Mouse (Mus musculus): ENCODE measurements around the gene Mapt. TPM values are rescaled to one million over a fixed set of nuclear protein-coding genes. Genes with fewer than 3 reads are reported as not detected.

Gene Mapt
- polyA plus RNA-seq, 1 experiment from 2014 or later = 711 TPM

DNA sequence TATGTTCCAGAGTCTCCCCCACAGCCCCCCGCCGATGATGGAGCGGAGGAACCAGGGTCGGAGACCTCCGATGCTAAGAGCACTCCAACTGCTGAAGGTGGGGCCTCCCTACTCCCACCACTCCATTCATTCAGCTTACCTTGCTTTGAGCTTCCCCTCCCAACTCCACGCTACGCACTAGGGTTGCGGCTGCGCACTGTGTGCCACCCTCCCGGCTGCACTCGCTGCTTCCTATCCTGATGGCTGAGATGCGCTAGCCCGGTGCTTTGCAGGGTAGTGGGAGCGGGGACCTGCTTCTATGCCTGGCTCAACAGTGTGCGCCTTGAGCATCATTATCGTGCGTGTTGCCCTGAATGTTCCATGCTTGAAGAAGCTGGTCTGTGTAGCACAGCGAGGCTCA lies 55.9 kb downstream of the Mapt start:
- WGBS = 95% methylated on average over 18 of the region's 18 CpGs
- no peak overlapping the region for H3K9ac ChIP-seq
- H3K27ac ChIP-seq = no peak overlapping the region
- no peak for ATAC-seq (ENCODE audit: low FRiP score)
- H3K4me3 ChIP-seq = no peak overlapping the region
- H3K9me3 ChIP-seq = no peaks in the 10 kb centered on the region
- no peak overlapping the region for H3K4me2 ChIP-seq
- H3K4me1 ChIP-seq (replicated peaks) = peaks cover 14% of the 10 kb centered on the region
- peaks cover 78% of the 10 kb centered on the region for H3K36me3 ChIP-seq
- no peaks in the 10 kb centered on the region for H3K27me3 ChIP-seq

DNA sequence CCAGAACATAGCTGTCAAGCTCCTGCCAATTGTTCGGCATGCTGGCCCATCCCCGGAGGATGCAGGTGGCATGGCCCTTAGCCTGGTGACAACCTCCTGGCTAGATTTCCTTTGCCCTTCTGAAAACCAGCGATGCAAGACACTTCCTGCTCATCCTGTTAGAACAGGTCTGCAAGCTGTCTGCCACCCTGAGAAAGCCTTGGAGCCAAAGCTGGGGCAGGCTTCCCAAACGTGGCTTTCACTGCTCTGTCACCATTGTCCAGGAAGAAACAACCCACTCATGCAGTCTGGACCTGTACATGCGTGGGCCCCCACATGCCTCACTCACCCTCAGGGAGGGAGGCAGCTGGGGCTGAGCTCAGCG lies 57.6 kb downstream of the Mapt start:
- no peak overlapping the region for H3K4me2 ChIP-seq
- H3K27ac ChIP-seq = peak overlapping the region; percentile 72
- H3K4me1 ChIP-seq (replicated peaks) = peaks cover 14% of the 10 kb centered on the region
- no peaks in the 10 kb centered on the region for H3K9me3 ChIP-seq
- no peak overlapping the region for H3K9ac ChIP-seq
- 50% methylated on average over 6 of the region's 6 CpGs for WGBS
- no peaks in the 10 kb centered on the region for H3K27me3 ChIP-seq
- H3K4me3 ChIP-seq = no peak overlapping the region
- H3K36me3 ChIP-seq = peaks cover 81% of the 10 kb centered on the region
- no peak for ATAC-seq (ENCODE audit: low FRiP score)

DNA sequence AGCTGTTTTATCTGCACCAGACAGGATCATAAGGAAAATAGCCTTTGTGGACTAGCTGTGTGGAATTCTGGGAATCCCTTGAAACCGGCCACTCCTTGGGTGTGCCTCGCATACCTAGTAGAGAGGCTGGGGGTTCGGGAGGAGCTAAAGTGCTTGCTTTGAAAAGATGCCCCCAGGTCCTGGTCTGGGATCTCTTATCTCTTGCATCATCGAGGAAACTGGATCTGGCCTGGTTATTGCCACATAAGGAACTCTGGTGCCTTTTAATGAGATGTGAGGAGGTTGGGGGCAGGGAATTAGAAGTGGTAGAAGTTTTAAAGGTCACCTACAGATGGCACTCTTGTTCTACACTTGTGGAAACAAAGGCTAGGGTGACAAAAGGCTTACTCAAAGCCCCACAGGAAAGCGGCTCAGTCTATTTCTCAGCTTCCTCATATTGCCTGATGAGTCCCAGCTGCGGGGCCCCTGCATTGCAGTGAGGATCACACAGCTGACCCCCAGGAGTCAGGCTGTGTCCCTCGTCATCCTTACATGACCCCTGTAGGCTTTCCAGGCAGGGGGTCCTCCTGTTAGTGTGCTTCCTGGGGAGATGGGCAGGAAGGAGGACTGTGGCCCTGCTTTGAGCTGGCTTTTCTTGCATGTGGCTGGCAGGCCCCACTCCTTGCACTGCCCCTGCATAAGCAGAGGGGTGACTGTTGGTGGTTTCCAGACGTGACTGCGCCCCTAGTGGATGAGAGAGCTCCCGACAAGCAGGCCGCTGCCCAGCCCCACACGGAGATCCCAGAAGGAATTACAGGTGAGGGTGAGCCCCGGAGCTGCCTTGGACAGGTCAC lies 58.2 kb downstream of the Mapt start:
- Histone ChIP-seq H3K36me3 (peaks cover 77% of the 10 kb centered on the region), H3K27ac (peak overlapping the region; percentile 72), H3K9me3 (no peaks in the 10 kb centered on the region), H3K4me1 (replicated peaks) (peaks cover 14% of the 10 kb centered on the region), H3K27me3 (no peaks in the 10 kb centered on the region), H3K4me3 (no peak overlapping the region), H3K9ac (no peak overlapping the region; the same call in 1 of the 2 replicates), H3K4me2 (no peak overlapping the region)
- ATAC-seq (ENCODE audit: low FRiP score) = peak; percentile 62; the same call in 1 of the 2 replicates
- WGBS = 22% methylated on average over 13 of the region's 13 CpGs

DNA sequence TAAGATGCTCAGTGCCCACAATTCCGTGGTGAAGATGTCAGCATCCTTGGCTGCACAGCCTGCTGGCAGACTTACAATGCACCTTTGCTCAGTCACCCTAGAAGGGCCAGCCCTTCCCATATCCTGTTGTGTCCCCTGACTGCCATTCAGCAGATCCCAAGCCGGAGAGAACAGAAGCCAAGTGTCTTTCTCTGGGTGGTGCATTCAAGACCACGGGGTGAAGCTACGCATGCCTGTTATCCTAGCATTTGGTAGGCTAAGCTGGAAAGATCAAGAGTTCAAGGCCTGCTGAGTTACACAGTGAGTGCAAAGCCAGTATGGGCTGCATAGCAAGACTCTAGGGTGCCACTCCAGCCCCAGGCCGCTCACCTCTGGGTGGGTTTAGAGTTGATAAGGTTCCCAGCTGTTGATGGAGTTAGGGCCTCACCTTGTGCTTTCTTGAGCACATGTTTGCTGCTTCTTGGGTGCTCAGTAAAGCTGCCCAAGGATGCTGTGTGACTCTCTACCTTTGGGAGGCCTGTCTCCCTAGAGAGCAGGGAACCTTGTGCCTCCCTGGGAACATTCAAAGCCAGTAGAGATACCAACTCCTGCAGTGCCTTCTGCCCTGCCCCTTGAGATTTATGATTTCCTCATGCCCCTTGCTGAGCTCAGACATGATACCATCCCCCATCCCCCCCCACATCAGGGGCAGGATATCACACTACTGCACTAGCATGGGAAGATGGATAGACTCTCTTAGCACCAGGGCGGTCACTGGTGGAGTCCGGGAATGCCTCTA lies 61.4 kb downstream of the Mapt start:
- Histone ChIP-seq H3K4me2 (no peak overlapping the region), H3K9me3 (no peaks in the 10 kb centered on the region), H3K9ac (no peak overlapping the region), H3K4me1 (replicated peaks) (peaks cover 21% of the 10 kb centered on the region), H3K4me3 (no peak overlapping the region), H3K27me3 (no peaks in the 10 kb centered on the region), H3K36me3 (peaks cover 70% of the 10 kb centered on the region), H3K27ac (no peak overlapping the region)
- no peak for ATAC-seq (ENCODE audit: low FRiP score)
- 87% methylated on average over 7 of the region's 7 CpGs for WGBS

DNA sequence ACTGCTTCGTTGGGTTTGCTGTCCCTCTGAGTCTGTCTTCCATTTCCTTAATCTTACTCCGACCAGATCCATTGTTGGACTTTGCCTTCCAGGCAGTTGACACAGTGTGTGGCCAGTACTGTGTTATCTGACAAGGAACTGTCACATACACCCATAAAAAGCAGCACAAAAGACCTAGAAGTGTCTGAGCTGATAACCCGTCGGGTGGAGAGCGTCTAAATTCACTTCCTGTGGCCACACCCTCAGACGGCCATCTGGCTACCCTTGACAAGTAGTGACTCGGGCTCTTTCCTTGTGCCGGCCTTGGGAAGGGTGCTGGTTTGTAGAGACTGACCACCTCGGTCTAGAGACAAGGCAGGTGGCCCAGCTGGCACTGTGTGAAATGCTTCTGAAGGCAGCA lies 62.1 kb downstream of the Mapt start:
- H3K9me3 ChIP-seq = no peaks in the 10 kb centered on the region
- H3K4me2 ChIP-seq = no peak overlapping the region
- no peaks in the 10 kb centered on the region for H3K27me3 ChIP-seq
- H3K9ac ChIP-seq = no peak overlapping the region
- H3K36me3 ChIP-seq = peaks cover 68% of the 10 kb centered on the region
- ATAC-seq (ENCODE audit: low FRiP score) = no peak
- peaks cover 22% of the 10 kb centered on the region for H3K4me1 ChIP-seq (replicated peaks)
- WGBS = 82% methylated on average over 9 of the region's 9 CpGs
- H3K27ac ChIP-seq = no peak overlapping the region
- no peak overlapping the region for H3K4me3 ChIP-seq

DNA sequence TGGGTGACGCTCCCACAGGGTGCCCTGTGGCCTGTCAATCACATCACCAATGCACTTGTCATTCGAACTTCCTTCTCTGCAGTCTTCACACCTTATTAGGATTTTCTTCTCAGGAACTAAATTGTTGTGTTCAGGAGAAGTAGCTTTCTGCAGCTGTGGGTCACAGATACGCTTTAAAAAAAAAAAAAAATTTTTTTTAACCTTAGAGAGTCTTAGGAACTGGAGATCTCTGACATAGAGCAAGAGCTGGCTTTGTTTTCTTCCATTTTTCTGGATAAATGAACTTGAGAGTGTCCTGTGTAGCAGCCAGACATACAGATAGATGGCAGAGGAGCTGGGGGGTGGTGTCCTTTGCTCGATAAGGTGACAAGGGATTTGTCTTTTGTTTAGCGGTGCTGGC lies 64.0 kb downstream of the Mapt start:
- H3K9ac ChIP-seq = no peak overlapping the region
- no peaks in the 10 kb centered on the region for H3K27me3 ChIP-seq
- H3K36me3 ChIP-seq = peaks cover 70% of the 10 kb centered on the region
- 54% methylated on average over 5 of the region's 5 CpGs for WGBS
- no peak overlapping the region for H3K4me2 ChIP-seq
- H3K27ac ChIP-seq = no peak overlapping the region
- H3K9me3 ChIP-seq = no peaks in the 10 kb centered on the region
- ATAC-seq (ENCODE audit: low FRiP score) = no peak
- peaks cover 15% of the 10 kb centered on the region; the same call in 1 of the 2 replicates for H3K4me1 ChIP-seq (replicated peaks)
- no peak overlapping the region for H3K4me3 ChIP-seq

DNA sequence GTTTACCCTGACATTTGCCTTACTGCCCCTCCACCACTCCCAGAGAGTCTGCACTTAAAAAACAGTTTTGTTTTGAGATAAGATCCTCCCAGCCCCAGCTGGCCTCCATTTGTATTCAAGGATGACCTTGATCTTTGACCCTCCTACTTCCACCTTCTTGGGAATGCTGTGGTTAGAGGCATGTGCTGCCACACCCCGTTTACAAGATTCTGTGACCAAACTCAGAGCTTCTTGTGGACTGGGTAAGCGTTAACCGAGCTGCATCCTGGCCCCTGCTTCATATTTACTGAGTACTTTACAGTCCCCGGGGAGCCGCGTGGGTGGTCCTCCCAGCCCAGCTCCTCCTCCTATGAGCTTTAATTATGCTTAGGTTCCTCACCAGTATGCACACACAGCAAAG lies 64.5 kb downstream of the Mapt start:
- ATAC-seq (ENCODE audit: low FRiP score) = no peak
- 36% methylated on average over 6 of the region's 6 CpGs for WGBS
- peaks cover 68% of the 10 kb centered on the region for H3K36me3 ChIP-seq

DNA sequence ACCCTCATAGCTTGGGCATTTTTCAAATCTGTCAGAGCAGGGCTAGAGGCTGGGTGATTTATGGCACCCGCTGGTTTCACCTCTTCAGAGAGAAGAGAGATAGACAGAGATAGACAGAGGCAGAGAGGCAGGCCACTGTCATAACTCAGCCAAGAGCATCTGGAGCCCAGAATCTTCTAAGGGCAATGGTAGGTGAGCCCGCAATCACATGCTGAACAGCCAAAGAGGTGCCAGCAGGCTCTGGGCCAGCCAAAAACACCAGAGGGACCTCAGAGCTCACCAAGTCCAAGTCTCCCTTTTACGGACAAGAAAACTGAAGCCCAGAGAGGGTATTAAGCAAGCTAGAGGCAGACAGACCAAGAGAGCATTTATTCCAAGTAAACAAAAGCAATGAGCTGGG lies 66.5 kb downstream of the Mapt start:
- ATAC-seq (ENCODE audit: low FRiP score) = no peak
- peak overlapping the region; percentile 56 for H3K27ac ChIP-seq
- H3K4me2 ChIP-seq = no peak overlapping the region
- H3K4me1 ChIP-seq (replicated peaks) = peaks cover 20% of the 10 kb centered on the region
- no peaks in the 10 kb centered on the region for H3K9me3 ChIP-seq
- H3K36me3 ChIP-seq = peaks cover 75% of the 10 kb centered on the region
- 86% methylated on average over 3 of the region's 3 CpGs for WGBS
- H3K4me3 ChIP-seq = no peak overlapping the region
- no peaks in the 10 kb centered on the region for H3K27me3 ChIP-seq
- no peak overlapping the region for H3K9ac ChIP-seq

More for the DNA sequence above, 64.5 kb downstream of the Mapt start:
- H3K9me3 ChIP-seq = no peaks in the 10 kb centered on the region
- peaks cover 15% of the 10 kb centered on the region; the same call in 1 of the 2 replicates for H3K4me1 ChIP-seq (replicated peaks)
- H3K27me3 ChIP-seq = no peaks in the 10 kb centered on the region
- H3K4me2 ChIP-seq = no peak overlapping the region
- no peak overlapping the region for H3K27ac ChIP-seq
- H3K9ac ChIP-seq = no peak overlapping the region
- no peak overlapping the region for H3K4me3 ChIP-seq

DNA sequence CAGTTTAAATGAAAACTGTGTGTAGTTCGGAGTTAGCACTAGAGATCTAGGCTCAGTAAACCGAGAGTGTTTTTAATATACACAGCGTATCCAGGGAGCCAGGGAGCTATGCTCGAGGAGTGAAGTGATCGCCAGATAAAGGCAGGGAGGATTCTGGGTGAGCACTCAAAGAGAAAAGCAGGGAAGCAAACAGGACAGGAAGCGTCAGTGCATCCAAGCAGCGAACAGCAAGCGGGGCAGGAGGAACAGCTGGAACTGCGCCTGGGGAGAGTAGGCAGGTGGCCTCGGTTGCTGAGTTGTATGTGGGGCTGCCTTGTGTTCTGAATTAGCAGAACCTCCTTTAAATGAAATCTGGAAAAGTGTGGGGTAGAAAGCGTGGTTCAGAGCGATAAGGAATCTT lies 71.4 kb downstream of the Mapt start:
- H3K4me1 ChIP-seq (replicated peaks) = peaks cover 18% of the 10 kb centered on the region
- no peak overlapping the region for H3K4me2 ChIP-seq
- no peaks in the 10 kb centered on the region for H3K27me3 ChIP-seq
- no peak overlapping the region for H3K9ac ChIP-seq
- no peak overlapping the region for H3K4me3 ChIP-seq
- no peak overlapping the region for H3K27ac ChIP-seq
- peaks cover 85% of the 10 kb centered on the region for H3K36me3 ChIP-seq
- H3K9me3 ChIP-seq = no peaks in the 10 kb centered on the region
- 46% methylated on average over 12 of the region's 12 CpGs for WGBS
- no peak for ATAC-seq (ENCODE audit: low FRiP score)

DNA sequence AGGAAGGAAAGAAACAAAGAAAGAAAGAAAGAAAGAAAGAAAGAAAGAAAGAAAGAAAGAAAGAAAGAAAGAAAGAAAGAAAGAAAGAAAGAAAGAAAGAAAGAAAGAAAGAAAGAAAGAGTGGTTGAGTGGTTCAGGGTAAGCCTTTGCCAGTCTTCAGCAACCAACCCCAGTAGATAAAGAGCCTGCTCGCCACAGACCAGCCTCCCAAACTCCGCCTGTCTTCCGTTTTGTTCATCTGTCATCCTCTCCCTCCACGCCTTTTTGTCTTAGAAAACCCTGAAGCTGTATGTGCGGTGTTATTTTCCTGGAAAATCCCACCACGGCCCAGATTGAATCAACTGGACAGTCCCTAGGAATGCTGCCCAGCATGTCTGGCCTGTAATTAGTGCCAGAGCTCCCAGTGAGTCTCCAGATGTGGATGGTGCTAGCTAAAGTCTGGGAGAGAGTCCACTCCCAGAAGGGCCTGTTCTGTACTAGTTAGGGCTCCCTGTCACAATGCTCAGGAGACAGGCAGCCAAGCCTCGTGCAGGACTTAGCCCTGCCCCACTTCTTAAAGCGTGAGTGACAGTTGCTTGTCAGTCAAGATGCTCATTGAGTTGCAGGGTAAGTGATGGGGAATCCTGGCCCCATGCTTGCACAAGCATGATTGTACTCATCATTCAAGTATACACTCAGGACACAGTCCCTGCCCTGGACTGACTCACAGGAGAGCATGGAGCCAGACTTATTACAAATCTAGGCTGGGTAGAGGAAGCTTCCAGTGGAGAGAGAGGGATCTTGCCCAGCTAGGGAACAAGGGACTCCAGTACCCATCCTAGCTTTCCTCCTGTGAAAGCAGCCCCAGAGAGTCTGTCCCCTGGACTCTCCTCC lies 72.1 kb downstream of the Mapt start:
- 0 out of 2 replicates have a peak, but pooled peaks cover 2% of the 10 kb centered on the region for H3K27me3 ChIP-seq
- no peak overlapping the region for H3K4me2 ChIP-seq
- no peaks in the 10 kb centered on the region for H3K9me3 ChIP-seq
- no peak overlapping the region; the same call in 1 of the 2 replicates for H3K27ac ChIP-seq
- no peak for ATAC-seq (ENCODE audit: low FRiP score)
- H3K4me3 ChIP-seq = no peak overlapping the region
- no peak overlapping the region for H3K9ac ChIP-seq
- WGBS = 62% methylated on average over 8 of the region's 8 CpGs
- peaks cover 16% of the 10 kb centered on the region for H3K4me1 ChIP-seq (replicated peaks)
- H3K36me3 ChIP-seq = peaks cover 89% of the 10 kb centered on the region

DNA sequence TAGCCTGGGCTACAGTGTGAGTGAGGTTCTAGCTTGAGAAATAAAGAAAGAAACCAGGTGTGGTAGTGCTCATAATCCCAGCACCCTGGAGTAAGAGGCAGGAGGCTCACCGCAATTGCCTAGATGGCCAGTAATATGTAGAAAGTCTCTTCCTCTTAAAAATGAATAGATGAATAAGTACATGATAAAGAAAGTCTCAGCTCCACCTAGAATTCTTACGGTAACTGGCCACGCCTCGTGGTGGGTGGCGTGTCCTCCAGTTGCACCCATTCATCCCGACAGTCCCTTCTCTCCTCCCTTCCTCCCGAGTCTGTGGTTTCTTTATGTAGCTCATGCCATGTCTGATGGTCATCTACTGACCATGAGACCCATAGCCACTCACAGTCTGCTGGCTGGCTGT lies 74.5 kb downstream of the Mapt start:
- no peaks in the 10 kb centered on the region for H3K9me3 ChIP-seq
- ATAC-seq (ENCODE audit: low FRiP score) = no peak
- H3K4me1 ChIP-seq (replicated peaks) = peaks cover 10% of the 10 kb centered on the region
- 94% methylated on average over 7 of the region's 7 CpGs for WGBS
- no peak overlapping the region for H3K4me3 ChIP-seq
- H3K36me3 ChIP-seq = peaks cover 87% of the 10 kb centered on the region
- H3K27ac ChIP-seq = no peak overlapping the region
- no peak overlapping the region for H3K4me2 ChIP-seq
- no peak overlapping the region for H3K9ac ChIP-seq
- H3K27me3 ChIP-seq = peaks cover 15% of the 10 kb centered on the region

DNA sequence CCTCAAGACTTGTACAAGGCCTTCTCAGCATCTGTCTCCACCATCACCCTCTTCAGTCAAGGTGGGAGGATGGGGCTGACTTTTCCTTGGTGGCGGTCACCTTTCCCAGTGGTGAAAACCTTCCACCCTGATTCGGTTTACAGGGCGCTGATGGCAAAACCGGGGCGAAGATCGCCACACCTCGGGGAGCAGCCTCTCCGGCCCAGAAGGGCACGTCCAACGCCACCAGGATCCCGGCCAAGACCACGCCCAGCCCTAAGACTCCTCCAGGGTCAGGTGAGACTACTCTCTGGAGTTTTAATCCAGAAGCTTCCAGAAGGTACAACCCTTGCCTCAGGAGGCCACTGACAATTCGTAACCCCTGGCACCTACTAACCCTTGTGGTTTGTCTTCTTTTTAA lies 75.3 kb downstream of the Mapt start:
- ATAC-seq (ENCODE audit: low FRiP score) = no peak
- H3K9ac ChIP-seq = no peak overlapping the region
- peaks cover 18% of the 10 kb centered on the region for H3K27me3 ChIP-seq
- no peak overlapping the region for H3K4me2 ChIP-seq
- no peak overlapping the region for H3K27ac ChIP-seq
- no peak overlapping the region for H3K4me3 ChIP-seq
- no peaks in the 10 kb centered on the region for H3K9me3 ChIP-seq
- peaks cover 90% of the 10 kb centered on the region for H3K36me3 ChIP-seq
- H3K4me1 ChIP-seq (replicated peaks) = peaks cover 10% of the 10 kb centered on the region
- 94% methylated on average over 13 of the region's 13 CpGs for WGBS

Measured in hindbrain, embryonic 13.5 days (tissue).